Mouse (Mus musculus) embryonic facial prominence, embryonic 15.5 days (tissue): ENCODE results near the gene Ptprt. TPM values are rescaled to one million over a fixed set of nuclear protein-coding genes. Genes with fewer than 3 reads are reported as not detected.

Experiments
- ATAC-seq: fragments of 200-750 bp; cut with Nextera tagmentation; 2 replicates; pipeline ENCODE4 v1.8.0; 2017; ENCODE audit warnings: low read depth, moderate TSS enrichment; ENCODE audit not compliant: insufficient number of reproducible peaks, low FRiP score, low TSS enrichment
- H3K27ac ChIP-seq: fragments of 300-500 bp; sonication (generic); replicated peaks from 2 replicates; pipeline ENCODE4 v1.5.1; 2015; ENCODE audit warnings: mild to moderate bottlenecking, inconsistent platforms
- H3K27me3 ChIP-seq: fragments of 300-500 bp; sonication (generic); 2 replicates; pipeline ENCODE4 v1.6.1; 2015; ENCODE audit warnings: inconsistent platforms
- H3K36me3 ChIP-seq: fragments of 300-500 bp; sonication (generic); 2 replicates; pipeline ENCODE4 v1.6.1; 2015; ENCODE audit warnings: mild to moderate bottlenecking, inconsistent platforms
- H3K4me1 ChIP-seq: fragments of 300-500 bp; sonication (generic); 2 replicates; pipeline ENCODE4 v1.6.1; 2015; ENCODE audit warnings: inconsistent platforms
- H3K4me2 ChIP-seq: fragments of 300-500 bp; sonication (generic); replicated peaks from 2 replicates; pipeline ENCODE4 v1.6.1; 2015; ENCODE audit warnings: mild to moderate bottlenecking, inconsistent platforms
- H3K4me3 ChIP-seq: fragments of 300-500 bp; sonication (generic); replicated peaks from 2 replicates; pipeline ENCODE4 v1.5.1; 2015; ENCODE audit warnings: mild to moderate bottlenecking, inconsistent platforms
- H3K9ac ChIP-seq: fragments of 300-500 bp; sonication (generic); 2 replicates; pipeline ENCODE4 v1.6.1; 2015; ENCODE audit warnings: inconsistent platforms
- H3K9me3 ChIP-seq: fragments of 300-500 bp; sonication (generic); replicated peaks from 2 replicates; pipeline ENCODE4 v1.6.1; 2016; ENCODE audit warnings: inconsistent platforms
- WGBS: fragments of 180-500 bp; shearing (Covaris S2); methylation state at CpG from one replicate; pipeline ENCODE4 v1.1.7; 2015; 5-methylcytosine and 5-hydroxymethylcytosine counted together
- polyA plus RNA-seq: library from polyadenylated mRNA; unstranded; fragments of >200 nt; fragmentation: Nextera tagmentation; extraction: Ambion mirVana; gene quantifications from 2 replicates; pipeline ENCODE4 v1.2.1, GENCODE M21; 2015

Gene Ptprt
- polyA plus RNA-seq, 1 experiment from 2014 or later, result 2.6 TPM

DNA sequence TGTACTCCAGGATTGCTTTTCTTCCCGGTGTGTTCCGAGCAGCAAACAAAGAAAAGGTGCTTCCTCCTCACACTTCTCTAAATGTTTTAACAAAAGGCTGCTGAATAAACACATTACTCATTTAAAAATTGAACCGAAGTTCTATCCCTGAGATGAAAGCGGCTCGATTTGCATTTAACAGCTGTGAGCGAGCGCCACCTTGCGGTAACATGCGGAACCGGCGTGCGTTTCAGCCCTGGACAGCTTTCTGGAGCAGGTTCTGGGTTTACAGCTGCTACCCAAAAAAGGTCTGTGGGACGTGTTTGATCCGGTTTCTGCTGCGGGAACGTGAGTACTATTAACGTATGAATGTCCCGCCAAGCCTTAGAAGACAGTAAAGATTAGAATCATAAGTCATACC is 1.9 kb downstream of the Ptprt start:
- Histone ChIP-seq H3K27ac (no peak overlapping the region), H3K4me3 (peak overlapping the region; percentile 51), H3K9ac (no peak overlapping the region), H3K36me3 (no peaks in the 10 kb centered on the region), H3K9me3 (no peaks in the 10 kb centered on the region), H3K4me1 (peaks cover 17% of the 10 kb centered on the region), H3K27me3 (peaks cover 76% of the 10 kb centered on the region), H3K4me2 (peak overlapping the region; percentile 96)
- no peak for ATAC-seq
- under 1% methylated on average over 18 of the region's 18 CpGs for WGBS

DNA sequence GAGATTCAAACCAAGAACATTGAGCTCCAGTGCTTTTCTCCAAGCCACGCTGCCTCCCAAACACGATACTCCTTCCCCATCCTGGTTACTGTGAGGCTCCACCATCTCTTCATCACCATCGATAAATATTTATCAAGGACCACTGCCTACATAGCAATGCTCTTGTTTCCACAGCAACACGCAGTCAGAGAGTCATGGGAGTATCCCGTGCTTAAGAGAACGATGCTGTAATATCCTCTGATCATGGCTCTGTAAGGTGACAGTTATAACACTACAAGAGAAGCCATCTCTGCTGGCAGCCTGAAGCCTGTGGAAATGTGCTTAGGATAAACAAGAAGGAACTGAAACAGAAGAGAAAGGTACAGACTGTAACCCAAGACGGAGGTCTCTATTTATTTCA is 3.4 kb downstream of the Ptprt start:
- H3K4me3 ChIP-seq, result no peak overlapping the region
- ATAC-seq, result no peak
- H3K27me3 ChIP-seq, result peaks cover 64% of the 10 kb centered on the region
- peaks cover 17% of the 10 kb centered on the region for H3K4me1 ChIP-seq
- H3K4me2 ChIP-seq, result no peak overlapping the region
- no peaks in the 10 kb centered on the region for H3K9me3 ChIP-seq
- WGBS, result 55% methylated on average over 7 of the region's 7 CpGs
- H3K27ac ChIP-seq, result no peak overlapping the region
- no peak overlapping the region for H3K9ac ChIP-seq
- no peaks in the 10 kb centered on the region for H3K36me3 ChIP-seq

DNA sequence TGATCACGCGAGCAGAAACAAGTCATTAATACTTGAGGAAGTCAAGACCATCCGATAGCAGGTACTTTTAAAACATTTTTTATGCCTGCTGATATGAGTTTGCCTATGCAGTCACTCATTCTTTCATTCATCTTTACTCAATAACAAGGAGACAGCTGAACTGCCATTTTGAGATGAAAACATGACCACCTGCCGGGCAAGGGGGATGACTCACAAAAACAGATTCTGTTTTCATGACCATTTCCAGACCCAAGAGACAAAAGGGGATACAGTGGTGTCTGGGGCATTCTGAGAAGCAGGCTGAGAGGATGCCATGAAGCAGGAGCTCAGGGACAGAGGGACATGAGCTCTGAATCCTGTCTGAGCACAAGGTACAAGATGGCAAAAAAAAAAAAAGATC is 6.5 kb downstream of the Ptprt start:
- H3K4me1 ChIP-seq, result no peaks in the 10 kb centered on the region; the same call in 1 of the 2 replicates
- H3K9ac ChIP-seq, result no peak overlapping the region
- no peak overlapping the region for H3K4me2 ChIP-seq
- ATAC-seq, result no peak
- no peaks in the 10 kb centered on the region for H3K36me3 ChIP-seq
- H3K27ac ChIP-seq, result no peak overlapping the region
- WGBS, result 84% methylated on average over 4 of the region's 4 CpGs
- H3K4me3 ChIP-seq, result no peak overlapping the region
- peaks cover 33% of the 10 kb centered on the region for H3K27me3 ChIP-seq
- no peaks in the 10 kb centered on the region for H3K9me3 ChIP-seq

- Histone ChIP-seq H3K9ac (no peak overlapping the region), H3K27ac (no peak overlapping the region), H3K4me1 (no peaks in the 10 kb centered on the region; the same call in 1 of the 2 replicates), H3K4me2 (no peak overlapping the region), H3K4me3 (no peak overlapping the region), H3K9me3 (no peaks in the 10 kb centered on the region), H3K36me3 (no peaks in the 10 kb centered on the region), H3K27me3 (no peaks in the 10 kb centered on the region)
- 37% methylated on average over 4 of the region's 4 CpGs for WGBS
- no peak; the same call in 1 of the 2 replicates for ATAC-seq
Observed at GRCm38 (mm10) chr2:162638676-162639075, 22.3 kb downstream of the Ptprt start.

GRCm38 (mm10) chr2:162637537-162637936 is 23.4 kb downstream of the Ptprt start:
- H3K4me3 ChIP-seq, result no peak overlapping the region
- no peaks in the 10 kb centered on the region; the same call in 1 of the 2 replicates for H3K4me1 ChIP-seq
- no peaks in the 10 kb centered on the region for H3K27me3 ChIP-seq
- ATAC-seq, result no peak
- WGBS, result 64% methylated on average over 1 of the region's 1 CpGs
- H3K27ac ChIP-seq, result no peak overlapping the region
- H3K9ac ChIP-seq, result no peak overlapping the region
- H3K9me3 ChIP-seq, result no peaks in the 10 kb centered on the region
- no peaks in the 10 kb centered on the region for H3K36me3 ChIP-seq
- no peak overlapping the region for H3K4me2 ChIP-seq

DNA sequence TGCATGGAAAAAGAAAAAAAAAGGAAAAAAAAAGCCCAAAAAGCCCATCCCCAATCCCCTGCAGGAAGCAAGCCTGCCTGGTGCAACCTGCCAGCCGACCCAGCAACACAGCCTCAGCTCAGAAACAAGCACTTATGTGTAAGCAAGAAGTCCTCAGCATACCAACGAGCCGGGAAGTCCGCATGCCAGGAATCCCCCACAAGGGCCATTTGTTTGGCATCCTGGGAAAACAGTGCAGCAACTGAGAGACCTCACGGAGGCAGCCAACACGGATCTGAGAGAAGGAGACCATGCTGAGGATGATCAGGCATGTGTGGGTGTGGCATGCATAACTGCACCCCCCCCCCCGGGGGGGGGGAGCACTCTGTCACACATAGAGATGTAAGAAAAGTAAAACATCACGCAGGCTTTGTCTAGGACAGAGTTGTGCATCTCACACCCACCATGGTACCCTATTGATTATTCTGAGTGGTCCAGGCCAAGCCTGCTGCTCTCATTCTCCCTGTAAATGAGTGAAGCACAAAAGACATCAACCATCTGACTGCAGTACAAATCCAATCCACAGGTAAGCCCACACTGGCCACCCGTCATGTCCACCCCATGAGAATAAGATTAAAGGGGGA is 24.4 kb downstream of the Ptprt start:
- Histone ChIP-seq H3K9ac (no peak overlapping the region), H3K4me3 (no peak overlapping the region), H3K9me3 (no peaks in the 10 kb centered on the region), H3K36me3 (no peaks in the 10 kb centered on the region), H3K4me2 (no peak overlapping the region), H3K27ac (no peak overlapping the region), H3K27me3 (no peaks in the 10 kb centered on the region), H3K4me1 (no peaks in the 10 kb centered on the region; the same call in 1 of the 2 replicates)
- 25% methylated on average over 9 of the region's 9 CpGs for WGBS
- ATAC-seq, result no peak

DNA sequence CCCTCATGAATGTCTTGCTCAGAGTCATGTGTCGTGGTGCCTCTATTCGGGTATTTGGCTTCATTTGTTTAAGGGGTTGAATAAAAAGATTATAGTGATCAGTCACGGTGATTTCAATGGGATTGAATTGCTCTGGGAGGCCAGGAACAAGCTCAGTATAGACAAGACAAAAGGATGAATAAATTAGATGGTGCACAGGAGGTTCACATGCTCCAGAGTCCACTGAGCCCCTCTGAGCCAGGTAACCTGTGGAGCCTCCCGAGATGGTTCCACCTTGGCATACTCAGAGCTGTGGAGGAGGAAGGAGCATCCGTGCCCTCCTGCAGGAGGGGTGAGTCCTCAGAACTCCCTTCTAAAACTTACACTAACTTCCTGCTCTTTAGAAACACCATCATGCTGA is 26.0 kb downstream of the Ptprt start:
- WGBS, result 56% methylated on average over 5 of the region's 5 CpGs
- Histone ChIP-seq H3K27ac (no peak overlapping the region), H3K4me1 (no peaks in the 10 kb centered on the region; the same call in 1 of the 2 replicates), H3K9me3 (no peaks in the 10 kb centered on the region), H3K9ac (no peak overlapping the region), H3K27me3 (no peaks in the 10 kb centered on the region), H3K4me3 (no peak overlapping the region), H3K36me3 (no peaks in the 10 kb centered on the region), H3K4me2 (no peak overlapping the region)
- ATAC-seq, result no peak

GRCm38 (mm10) chr2:162626076-162626475 is 34.9 kb downstream of the Ptprt start:
- 84% methylated on average over 3 of the region's 3 CpGs for whole genome bisulfite sequencing
- H3K27me3 ChIP-seq, result no peaks in the 10 kb centered on the region
- H3K27ac ChIP-seq, result no peak overlapping the region
- no peak overlapping the region for H3K9ac ChIP-seq
- no peak for ATAC-seq
- H3K9me3 ChIP-seq, result no peaks in the 10 kb centered on the region
- no peak overlapping the region for H3K4me3 ChIP-seq
- no peaks in the 10 kb centered on the region for H3K4me1 ChIP-seq
- H3K4me2 ChIP-seq, result no peak overlapping the region
- no peaks in the 10 kb centered on the region for H3K36me3 ChIP-seq

GRCm38 (mm10) chr2:162624707-162625106 is 36.2 kb downstream of the Ptprt start:
- 93% methylated on average over 3 of the region's 3 CpGs for WGBS
- Histone ChIP-seq H3K4me2 (no peak overlapping the region), H3K36me3 (no peaks in the 10 kb centered on the region), H3K4me1 (no peaks in the 10 kb centered on the region), H3K27me3 (no peaks in the 10 kb centered on the region), H3K9ac (no peak overlapping the region), H3K9me3 (no peaks in the 10 kb centered on the region), H3K27ac (no peak overlapping the region), H3K4me3 (no peak overlapping the region)
- ATAC-seq, result no peak

DNA sequence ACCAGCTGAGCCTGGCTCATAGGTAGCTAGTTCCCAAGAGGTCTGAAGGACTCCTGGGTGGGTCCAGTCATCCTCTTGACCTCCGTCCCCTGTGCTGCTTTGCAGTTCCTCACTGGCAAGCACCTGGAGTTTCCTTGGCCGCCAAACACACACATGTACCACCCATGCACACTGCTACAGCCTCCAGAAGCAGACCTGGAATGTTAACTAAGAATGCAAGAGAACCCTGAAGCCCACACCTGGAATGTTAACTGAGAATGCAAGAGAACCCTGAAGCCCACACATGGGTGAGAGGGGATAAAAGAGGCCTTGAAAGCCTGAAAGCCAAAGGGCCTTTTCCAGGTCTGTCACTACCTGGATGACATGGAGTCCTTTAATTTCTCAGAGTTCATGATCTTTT is 46.7 kb downstream of the Ptprt start:
- H3K4me2 ChIP-seq, result no peak overlapping the region
- no peak overlapping the region for H3K4me3 ChIP-seq
- H3K4me1 ChIP-seq, result no peaks in the 10 kb centered on the region
- ATAC-seq, result no peak
- H3K27me3 ChIP-seq, result no peaks in the 10 kb centered on the region
- no peaks in the 10 kb centered on the region for H3K36me3 ChIP-seq
- WGBS, result 80% methylated on average over 2 of the region's 2 CpGs
- no peak overlapping the region for H3K9ac ChIP-seq
- no peak overlapping the region for H3K27ac ChIP-seq
- no peaks in the 10 kb centered on the region for H3K9me3 ChIP-seq

DNA sequence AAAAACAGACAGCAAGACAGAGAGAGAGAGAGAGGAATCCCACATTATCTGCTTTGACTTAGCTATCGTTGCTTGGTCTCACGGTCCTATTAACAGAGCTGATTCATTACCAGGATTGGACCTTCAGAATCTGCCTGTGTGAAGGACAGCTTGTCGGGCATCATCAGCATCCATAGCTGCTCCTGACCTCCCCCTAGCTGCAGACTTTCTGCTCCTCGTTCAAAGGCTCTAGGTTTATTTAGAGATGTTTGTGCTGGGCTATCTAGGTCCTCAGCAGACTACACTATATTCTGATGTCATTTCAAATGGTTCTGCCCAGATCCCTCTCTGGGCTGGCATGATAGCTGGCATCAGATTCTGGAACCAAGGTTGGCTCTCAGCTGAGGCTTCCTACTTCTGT is 47.5 kb downstream of the Ptprt start:
- no peak overlapping the region for H3K9ac ChIP-seq
- ATAC-seq, result no peak
- H3K4me3 ChIP-seq, result no peak overlapping the region
- no peak overlapping the region for H3K4me2 ChIP-seq
- no peaks in the 10 kb centered on the region for H3K4me1 ChIP-seq
- no peak overlapping the region for H3K27ac ChIP-seq
- no peaks in the 10 kb centered on the region for H3K27me3 ChIP-seq
- no peaks in the 10 kb centered on the region for H3K9me3 ChIP-seq
- 68% methylated on average over 4 of the region's 4 CpGs for WGBS
- no peaks in the 10 kb centered on the region for H3K36me3 ChIP-seq

GRCm38 (mm10) chr2:162602721-162603120 is 58.2 kb downstream of the Ptprt start:
- no peak overlapping the region for H3K27ac ChIP-seq
- no peak overlapping the region for H3K4me2 ChIP-seq
- no peaks in the 10 kb centered on the region for H3K4me1 ChIP-seq
- no peaks in the 10 kb centered on the region for H3K9me3 ChIP-seq
- WGBS, result 93% methylated on average over 5 of the region's 5 CpGs
- no peak overlapping the region for H3K4me3 ChIP-seq
- H3K27me3 ChIP-seq, result no peaks in the 10 kb centered on the region
- ATAC-seq, result no peak
- H3K9ac ChIP-seq, result no peak overlapping the region
- no peaks in the 10 kb centered on the region for H3K36me3 ChIP-seq
